Mouse (Mus musculus): Measurements from ENCODE around the gene St6galnac3. TPM values are rescaled to one million over a fixed set of nuclear protein-coding genes. Genes with fewer than 3 reads are reported as not detected.

St6galnac3 gene
- polyA plus RNA-seq, 1 experiment, result 3.2 TPM

DNA sequence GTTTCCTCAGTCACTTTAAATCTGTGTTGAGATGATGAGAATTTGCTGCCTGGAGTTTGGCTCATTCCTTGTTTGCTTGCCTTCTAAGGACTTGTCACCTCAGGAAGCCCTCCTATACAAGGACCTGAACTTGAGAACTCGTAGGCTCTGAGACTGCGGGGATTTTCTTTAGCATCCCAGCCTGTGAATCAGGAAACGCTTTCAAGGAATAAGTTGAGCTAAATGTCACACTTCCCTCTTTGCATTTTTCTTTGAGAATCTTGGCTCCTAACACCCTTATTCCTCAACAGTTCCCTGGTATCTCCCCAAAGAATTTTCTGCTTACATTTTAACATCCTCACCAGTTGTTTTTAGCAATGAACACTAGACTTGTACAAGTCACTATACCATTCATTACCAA, 539.9 kb downstream of the St6galnac3 start:
- Histone ChIP-seq H3K27me3 (replicated peaks; ENCODE audit: control insufficient read depth, insufficient read depth, low read length) (no peaks in the 10 kb centered on the region), H3K27ac (ENCODE audit: insufficient read depth, low read depth, low read length) (no peak overlapping the region), H3K4me1 (ENCODE audit: control insufficient read depth, insufficient read depth, low read length) (no peaks in the 10 kb centered on the region), H3K36me3 (ENCODE audit: control insufficient read depth, insufficient read depth, low read length) (no peaks in the 10 kb centered on the region), H3K4me3 (ENCODE audit: insufficient read depth, low read depth, low read length) (no peak overlapping the region)
- DNase-seq, result no peak
- no peak for TF ChIP-seq CTCF (conservative IDR thresholded peaks at IDR 0.05; ENCODE audit: insufficient read depth, insufficient read length, low read depth, low read length)
- TF ChIP-seq POLR2A (IDR thresholded peaks at IDR 0.05; ENCODE audit: low read depth, low read length), result no peak
- 66% methylated on average over 3 of the region's 3 CpGs for WGBS

DNA sequence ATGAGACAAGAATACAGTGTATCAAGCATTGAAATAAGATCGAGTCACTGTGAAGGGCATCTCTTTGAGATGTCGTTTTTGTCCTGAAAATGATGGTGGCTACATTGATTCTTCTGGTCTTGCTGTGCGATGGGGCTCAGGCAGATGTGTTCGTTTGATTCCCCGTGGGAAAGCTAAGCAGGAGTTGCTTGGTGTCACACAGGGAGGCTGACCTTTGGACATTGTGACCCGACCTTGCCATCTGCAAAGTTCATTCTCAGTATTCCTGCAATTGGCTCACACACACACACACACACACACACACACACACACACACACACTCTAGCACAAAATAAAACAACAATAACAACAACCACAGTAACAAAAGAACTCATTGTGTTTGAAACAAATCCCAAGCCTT, 543.7 kb downstream of the St6galnac3 start:
- TF ChIP-seq POLR2A (IDR thresholded peaks at IDR 0.05; ENCODE audit: low read depth, low read length), result no peak
- TF ChIP-seq CTCF (conservative IDR thresholded peaks at IDR 0.05; ENCODE audit: insufficient read depth, insufficient read length, low read depth, low read length), result no peak
- DNase-seq, result no peak
- Histone ChIP-seq H3K36me3 (ENCODE audit: control insufficient read depth, insufficient read depth, low read length) (no peaks in the 10 kb centered on the region), H3K27me3 (replicated peaks; ENCODE audit: control insufficient read depth, insufficient read depth, low read length) (no peaks in the 10 kb centered on the region), H3K4me1 (ENCODE audit: control insufficient read depth, insufficient read depth, low read length) (no peaks in the 10 kb centered on the region), H3K4me3 (ENCODE audit: insufficient read depth, low read depth, low read length) (no peak overlapping the region), H3K27ac (ENCODE audit: insufficient read depth, low read depth, low read length) (no peak overlapping the region)
- 47% methylated on average over 6 of the region's 6 CpGs for WGBS

DNA sequence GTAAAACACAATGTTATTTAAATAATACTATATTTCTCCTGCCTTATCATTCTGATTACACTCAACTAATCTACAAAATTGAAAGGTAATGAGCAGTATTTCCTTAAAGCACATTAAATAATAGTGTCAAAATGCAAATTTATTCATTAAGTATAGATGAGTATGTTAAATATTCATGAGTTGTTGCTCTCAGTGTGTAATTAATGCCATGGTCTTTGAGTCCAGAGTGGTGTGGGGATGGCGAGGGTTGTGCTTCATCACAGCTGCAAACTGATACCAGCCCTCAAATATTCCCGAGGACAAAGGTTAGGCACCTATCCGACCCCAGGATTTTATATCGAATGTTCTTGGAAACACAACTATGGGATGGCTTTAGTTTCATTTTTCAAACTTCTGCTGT, 548.2 kb downstream of the St6galnac3 start:
- H3K4me3 ChIP-seq (ENCODE audit: insufficient read depth, low read depth, low read length), result no peak overlapping the region
- TF ChIP-seq CTCF (conservative IDR thresholded peaks at IDR 0.05; ENCODE audit: insufficient read depth, insufficient read length, low read depth, low read length), result no peak
- TF ChIP-seq POLR2A (IDR thresholded peaks at IDR 0.05; ENCODE audit: low read depth, low read length), result no peak
- 77% methylated on average over 4 of the region's 4 CpGs for WGBS
- H3K36me3 ChIP-seq (ENCODE audit: control insufficient read depth, insufficient read depth, low read length), result no peaks in the 10 kb centered on the region
- no peak for DNase-seq
- H3K4me1 ChIP-seq (ENCODE audit: control insufficient read depth, insufficient read depth, low read length), result no peaks in the 10 kb centered on the region
- H3K27me3 ChIP-seq (replicated peaks; ENCODE audit: control insufficient read depth, insufficient read depth, low read length), result no peaks in the 10 kb centered on the region
- H3K27ac ChIP-seq (ENCODE audit: insufficient read depth, low read depth, low read length), result no peak overlapping the region

DNA sequence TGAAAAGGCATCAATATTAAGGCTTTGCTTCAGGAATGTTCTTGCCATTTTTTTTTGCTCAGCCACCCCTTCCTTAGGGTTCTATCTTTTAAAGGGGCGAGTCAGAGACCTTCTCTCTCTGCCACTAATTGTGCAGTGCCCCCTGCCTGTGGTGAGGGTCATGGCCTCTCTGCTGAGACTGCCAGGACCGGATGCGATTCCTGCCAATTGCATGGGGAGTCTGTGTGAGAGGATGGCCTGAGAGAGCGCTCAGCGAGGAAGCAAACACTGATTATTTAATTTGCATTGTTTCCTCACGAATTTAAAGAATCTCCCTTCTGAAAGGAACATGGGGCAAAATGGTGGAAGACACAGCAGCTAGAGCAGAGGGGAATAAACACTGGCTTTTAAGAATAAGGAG, 548.6 kb downstream of the St6galnac3 start:
- H3K4me3 ChIP-seq (ENCODE audit: insufficient read depth, low read depth, low read length), result no peak overlapping the region
- H3K36me3 ChIP-seq (ENCODE audit: control insufficient read depth, insufficient read depth, low read length), result no peaks in the 10 kb centered on the region
- TF ChIP-seq CTCF (conservative IDR thresholded peaks at IDR 0.05; ENCODE audit: insufficient read depth, insufficient read length, low read depth, low read length) (no peak), POLR2A (IDR thresholded peaks at IDR 0.05; ENCODE audit: low read depth, low read length) (no peak)
- H3K4me1 ChIP-seq (ENCODE audit: control insufficient read depth, insufficient read depth, low read length), result no peaks in the 10 kb centered on the region
- DNase-seq, result no peak
- no peaks in the 10 kb centered on the region for H3K27me3 ChIP-seq (replicated peaks; ENCODE audit: control insufficient read depth, insufficient read depth, low read length)
- H3K27ac ChIP-seq (ENCODE audit: insufficient read depth, low read depth, low read length), result no peak overlapping the region
- 58% methylated on average over 6 of the region's 6 CpGs for WGBS

DNA sequence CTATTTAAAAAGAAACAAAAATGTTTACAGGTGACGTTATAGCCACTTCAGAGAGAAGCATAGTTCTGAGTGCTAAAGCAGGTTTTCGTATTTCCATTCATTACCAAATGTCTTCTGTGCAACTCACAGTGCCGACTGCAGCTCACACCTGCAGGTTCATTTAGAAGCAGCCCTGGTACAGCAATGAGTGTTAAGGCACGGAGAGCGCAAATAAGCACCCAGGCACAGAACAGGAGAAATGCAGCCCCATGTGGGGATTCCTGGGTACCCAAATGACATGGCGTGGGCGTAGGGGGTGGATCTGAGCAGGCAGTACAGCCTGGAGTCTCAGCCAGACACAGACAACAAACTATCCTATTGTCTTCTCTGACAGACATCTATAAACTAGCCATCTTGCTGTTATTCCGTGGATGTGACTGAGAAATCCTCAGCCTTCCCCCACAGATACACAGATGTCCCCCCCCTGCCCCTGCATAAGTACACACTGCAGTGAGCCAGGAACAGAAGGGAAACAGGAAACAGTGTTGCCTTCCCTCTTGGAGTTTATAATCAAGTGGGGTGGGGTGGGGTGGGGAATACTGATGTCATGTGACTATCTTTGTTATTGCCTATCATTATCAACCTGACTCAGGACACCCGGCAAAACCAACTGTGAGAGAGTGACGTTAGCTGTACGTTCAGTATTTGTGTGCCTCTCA, 550.5 kb downstream of the St6galnac3 start:
- TF ChIP-seq CTCF (conservative IDR thresholded peaks at IDR 0.05; ENCODE audit: insufficient read depth, insufficient read length, low read depth, low read length) (no peak), POLR2A (IDR thresholded peaks at IDR 0.05; ENCODE audit: low read depth, low read length) (no peak)
- no peak overlapping the region for H3K4me3 ChIP-seq (ENCODE audit: insufficient read depth, low read depth, low read length)
- H3K27ac ChIP-seq (ENCODE audit: insufficient read depth, low read depth, low read length), result no peak overlapping the region
- H3K36me3 ChIP-seq (ENCODE audit: control insufficient read depth, insufficient read depth, low read length), result no peaks in the 10 kb centered on the region
- 83% methylated on average over 11 of the region's 11 CpGs for WGBS
- no peak for DNase-seq
- no peaks in the 10 kb centered on the region for H3K4me1 ChIP-seq (ENCODE audit: control insufficient read depth, insufficient read depth, low read length)
- H3K27me3 ChIP-seq (replicated peaks; ENCODE audit: control insufficient read depth, insufficient read depth, low read length), result no peaks in the 10 kb centered on the region

DNA sequence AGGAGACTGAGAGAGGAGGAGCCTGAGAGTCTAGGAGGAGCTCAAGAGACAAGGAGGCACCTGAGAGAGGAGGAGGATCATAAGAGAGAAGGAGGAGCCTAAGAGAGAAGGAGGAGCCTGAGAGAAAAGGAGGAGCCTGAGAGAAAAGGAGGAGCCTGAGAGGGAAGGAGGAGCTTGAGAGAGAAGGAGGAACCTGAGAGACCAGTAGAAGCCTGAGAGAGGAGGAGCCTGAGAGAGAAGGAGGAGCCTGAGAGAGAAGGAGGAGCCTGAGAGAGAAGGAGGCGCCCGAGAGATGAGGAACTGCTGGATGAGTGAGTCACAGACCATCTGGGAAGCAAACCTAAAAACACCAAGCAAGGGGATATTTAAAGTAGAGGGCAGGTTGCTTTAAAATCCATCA, 551.4 kb downstream of the St6galnac3 start:
- H3K27ac ChIP-seq (ENCODE audit: insufficient read depth, low read depth, low read length), result no peak overlapping the region
- H3K4me1 ChIP-seq (ENCODE audit: control insufficient read depth, insufficient read depth, low read length), result no peaks in the 10 kb centered on the region
- DNase-seq, result no peak
- no peaks in the 10 kb centered on the region for H3K36me3 ChIP-seq (ENCODE audit: control insufficient read depth, insufficient read depth, low read length)
- no peaks in the 10 kb centered on the region for H3K27me3 ChIP-seq (replicated peaks; ENCODE audit: control insufficient read depth, insufficient read depth, low read length)
- 93% methylated on average over 2 of the region's 2 CpGs for WGBS
- TF ChIP-seq CTCF (conservative IDR thresholded peaks at IDR 0.05; ENCODE audit: insufficient read depth, insufficient read length, low read depth, low read length), result no peak
- H3K4me3 ChIP-seq (ENCODE audit: insufficient read depth, low read depth, low read length), result no peak overlapping the region

DNA sequence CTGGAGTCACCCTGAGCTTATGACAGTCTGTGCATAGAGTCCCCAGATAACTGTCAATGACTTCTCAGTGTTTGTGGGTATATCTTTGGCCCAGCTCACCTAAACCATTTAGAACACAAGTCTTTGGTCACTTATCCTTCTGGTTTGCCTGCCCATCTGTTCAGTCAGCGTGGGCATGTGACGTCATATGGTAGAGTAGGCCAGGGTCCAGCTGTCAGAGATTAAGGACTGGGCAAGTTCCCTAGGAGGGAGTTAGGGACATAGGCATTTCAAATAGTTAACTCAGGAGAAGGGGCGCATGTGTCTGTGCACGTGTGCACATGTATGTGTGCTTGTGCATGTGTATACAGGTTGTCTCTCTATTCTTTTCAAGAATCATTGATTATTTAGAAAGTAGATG, 554.8 kb downstream of the St6galnac3 start:
- no peak overlapping the region for H3K27ac ChIP-seq (ENCODE audit: insufficient read depth, low read depth, low read length)
- no peaks in the 10 kb centered on the region for H3K36me3 ChIP-seq (ENCODE audit: control insufficient read depth, insufficient read depth, low read length)
- no peak for DNase-seq
- 89% methylated on average over 4 of the region's 4 CpGs for WGBS
- TF ChIP-seq CTCF (conservative IDR thresholded peaks at IDR 0.05; ENCODE audit: insufficient read depth, insufficient read length, low read depth, low read length) (no peak), POLR2A (IDR thresholded peaks at IDR 0.05; ENCODE audit: low read depth, low read length) (no peak)
- H3K4me1 ChIP-seq (ENCODE audit: control insufficient read depth, insufficient read depth, low read length), result no peaks in the 10 kb centered on the region
- H3K27me3 ChIP-seq (replicated peaks; ENCODE audit: control insufficient read depth, insufficient read depth, low read length), result no peaks in the 10 kb centered on the region
- H3K4me3 ChIP-seq (ENCODE audit: insufficient read depth, low read depth, low read length), result no peak overlapping the region
